Mouse (Mus musculus): ENCODE measurements around the gene Nup153.

DNA sequence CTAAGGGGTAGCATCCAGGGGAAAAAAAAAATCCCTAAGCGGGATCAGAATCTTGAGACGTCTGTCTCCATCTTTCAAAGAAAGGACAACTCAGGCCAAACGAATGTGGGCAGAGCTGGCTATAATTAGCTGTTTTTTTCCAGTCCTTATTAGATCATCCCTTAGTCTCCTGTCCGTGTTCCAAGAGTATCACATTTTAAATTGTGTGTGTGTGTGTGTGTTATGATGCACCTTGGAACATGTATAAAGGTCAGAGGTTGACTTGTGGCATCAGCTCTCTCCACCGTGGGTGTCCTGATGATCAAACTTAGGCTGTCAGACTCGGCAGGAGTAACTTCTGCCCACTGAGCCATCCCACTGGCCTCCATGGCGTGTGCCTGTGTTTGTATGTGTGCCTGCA lies 11.7 kb upstream of the Nup153 start:
- TF ChIP-seq CTCF (IDR thresholded peaks at IDR 0.05; ENCODE audit: low read depth) = no peak
- no peak for TF ChIP-seq EP300 (optimal IDR thresholded peaks at IDR 0.05)
